Mouse (Mus musculus): ENCODE measurements at regions not wholly inside any gene's neighbourhood (a gene's known extent, or its start where the extent isn't known, plus 50 kb on each side); places are given as distances from the start of the nearest gene placed in this dataset.

DNA sequence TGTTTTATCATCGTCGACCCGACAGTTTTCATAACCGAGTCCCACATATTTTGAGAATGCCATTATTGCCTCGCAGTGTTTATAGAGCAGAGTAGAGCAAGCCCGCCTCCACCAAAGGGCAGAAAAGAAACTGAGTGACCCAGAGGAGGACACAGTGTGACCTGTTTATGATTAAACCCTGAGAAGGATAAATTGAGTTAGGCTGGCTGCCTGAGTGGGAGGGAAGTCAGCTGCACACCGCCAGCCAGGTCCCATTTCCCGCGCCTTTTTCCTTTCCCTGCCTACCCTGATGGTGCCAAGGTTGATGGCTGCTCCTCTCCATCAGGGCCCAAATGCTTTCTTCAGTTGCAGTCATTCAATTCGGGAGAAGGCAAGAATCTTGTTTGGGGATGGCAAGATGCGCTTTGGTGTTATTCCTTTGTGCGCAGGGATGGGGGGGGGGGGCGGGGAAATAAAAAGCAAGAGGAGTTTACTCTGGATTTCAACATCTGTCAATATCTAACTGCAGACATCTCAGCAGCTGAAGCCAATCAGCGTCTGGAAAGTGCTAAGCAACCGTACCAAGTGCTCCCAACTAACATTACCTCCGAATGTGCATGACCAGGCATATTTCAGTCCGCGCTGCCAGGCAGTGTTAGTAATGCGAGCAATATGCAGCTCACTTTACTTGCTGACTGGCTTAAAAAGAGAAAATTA is 80.6 kb upstream of the Efna5 start:
- no peak overlapping the region for H3K9ac ChIP-seq (replicated peaks; ENCODE audit: low read depth)
- TF ChIP-seq CTCF (IDR thresholded peaks at IDR 0.05) (no peak), EP300 (IDR thresholded peaks at IDR 0.05) (no peak)
- peak; percentile 31 for DNase-seq (ENCODE audit: low spot score)
- no peaks in the 10 kb centered on the region for H3K9me3 ChIP-seq (ENCODE audit: low read length)
- 60% methylated on average over 19 of the region's 19 CpGs for WGBS
- H3K27ac ChIP-seq (ENCODE audit: low read length): no peak overlapping the region
- no peaks in the 10 kb centered on the region for H3K36me3 ChIP-seq (ENCODE audit: insufficient read depth, low read length)
- H3K27me3 ChIP-seq (replicated peaks; ENCODE audit: insufficient read depth, low read length): no peaks in the 10 kb centered on the region
- H3K4me1 ChIP-seq (ENCODE audit: insufficient read depth, low read depth, low read length): no peaks in the 10 kb centered on the region
- ATAC-seq: peak; percentile 33; the same call in 1 of the 2 replicates
- peak overlapping the region; percentile 6; the same call in 1 of the 2 replicates for H3K4me2 ChIP-seq (replicated peaks; ENCODE audit: low read depth, low read length)
- H3K4me3 ChIP-seq (ENCODE audit: low read depth, low read length): no peak overlapping the region

DNA sequence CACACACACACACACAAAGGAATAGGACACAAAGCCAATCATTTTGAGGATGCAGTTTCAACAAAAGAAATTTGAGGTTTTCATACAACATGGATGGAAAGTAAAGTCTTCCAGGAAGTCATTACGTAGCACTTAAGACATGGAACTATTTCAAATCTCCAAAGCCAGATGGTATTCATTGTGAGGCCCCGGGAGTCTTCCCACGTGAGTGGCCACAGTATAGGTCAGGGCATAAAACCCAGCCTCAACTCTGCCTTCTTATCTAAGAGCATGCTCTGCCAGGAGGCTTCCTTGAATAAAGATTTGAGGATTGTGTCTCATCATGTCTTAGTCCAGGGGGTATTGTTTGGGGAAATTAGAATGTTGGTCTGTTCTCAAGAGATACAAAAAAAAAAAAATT is 78.0 kb upstream of the Efna5 start:
- Histone ChIP-seq H3K4me3 (ENCODE audit: low read depth, low read length) (no peak overlapping the region), H3K4me1 (ENCODE audit: insufficient read depth, low read depth, low read length) (no peaks in the 10 kb centered on the region), H3K9ac (replicated peaks; ENCODE audit: low read depth) (no peak overlapping the region), H3K4me2 (replicated peaks; ENCODE audit: low read depth, low read length) (no peak overlapping the region), H3K36me3 (ENCODE audit: insufficient read depth, low read length) (no peaks in the 10 kb centered on the region), H3K27me3 (replicated peaks; ENCODE audit: insufficient read depth, low read length) (no peaks in the 10 kb centered on the region), H3K27ac (ENCODE audit: low read length) (no peak overlapping the region), H3K9me3 (ENCODE audit: low read length) (no peaks in the 10 kb centered on the region)
- WGBS: 58% methylated on average over 3 of the region's 3 CpGs
- no peak for ATAC-seq
- TF ChIP-seq CTCF (IDR thresholded peaks at IDR 0.05): no peak
- no peak for TF ChIP-seq EP300 (IDR thresholded peaks at IDR 0.05)
- DNase-seq (ENCODE audit: low spot score): no peak

DNA sequence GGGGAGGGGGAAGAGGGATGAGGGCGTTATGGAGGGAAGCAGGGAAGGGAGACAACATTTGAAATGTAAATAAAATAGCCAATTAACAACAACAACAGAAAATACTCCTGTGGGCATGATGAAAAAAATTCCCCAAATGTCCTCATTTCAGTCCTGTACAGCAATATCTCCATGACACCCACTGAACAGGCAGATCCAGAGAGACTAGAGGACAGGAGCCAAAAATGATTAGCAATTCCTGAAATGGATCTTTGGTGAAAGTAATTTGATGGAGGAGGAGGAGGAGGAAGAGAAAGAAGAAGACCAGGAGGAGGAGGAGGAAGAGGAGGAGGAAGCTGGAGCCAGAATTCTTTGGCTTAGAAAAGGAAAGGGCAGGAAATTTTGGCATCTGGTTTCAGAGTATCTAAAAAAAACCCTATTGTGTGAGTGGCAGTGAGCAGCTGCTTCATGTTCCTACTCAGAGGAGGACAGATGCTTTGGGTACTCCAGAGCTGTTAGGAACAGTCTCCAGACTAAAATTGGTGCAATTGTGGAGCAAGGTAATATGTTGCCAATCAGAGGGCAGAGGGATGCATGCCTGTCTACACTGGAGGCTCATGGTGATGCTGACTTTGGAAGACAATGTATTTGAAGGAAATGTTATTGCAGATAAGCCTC is 66.5 kb upstream of the Efna5 start:
- Histone ChIP-seq H3K27ac (ENCODE audit: low read length) (no peak overlapping the region), H3K9ac (replicated peaks; ENCODE audit: low read depth) (no peak overlapping the region), H3K4me3 (ENCODE audit: low read depth, low read length) (no peak overlapping the region), H3K36me3 (ENCODE audit: insufficient read depth, low read length) (no peaks in the 10 kb centered on the region), H3K4me2 (replicated peaks; ENCODE audit: low read depth, low read length) (no peak overlapping the region), H3K4me1 (ENCODE audit: insufficient read depth, low read depth, low read length) (no peaks in the 10 kb centered on the region), H3K9me3 (ENCODE audit: low read length) (no peaks in the 10 kb centered on the region), H3K27me3 (replicated peaks; ENCODE audit: insufficient read depth, low read length) (no peaks in the 10 kb centered on the region)
- peak; percentile 31 for DNase-seq (ENCODE audit: low spot score)
- 67% methylated on average over 1 of the region's 1 CpGs for WGBS
- ATAC-seq: no peak
- TF ChIP-seq EP300 (IDR thresholded peaks at IDR 0.05) (no peak), CTCF (IDR thresholded peaks at IDR 0.05) (no peak)

DNA sequence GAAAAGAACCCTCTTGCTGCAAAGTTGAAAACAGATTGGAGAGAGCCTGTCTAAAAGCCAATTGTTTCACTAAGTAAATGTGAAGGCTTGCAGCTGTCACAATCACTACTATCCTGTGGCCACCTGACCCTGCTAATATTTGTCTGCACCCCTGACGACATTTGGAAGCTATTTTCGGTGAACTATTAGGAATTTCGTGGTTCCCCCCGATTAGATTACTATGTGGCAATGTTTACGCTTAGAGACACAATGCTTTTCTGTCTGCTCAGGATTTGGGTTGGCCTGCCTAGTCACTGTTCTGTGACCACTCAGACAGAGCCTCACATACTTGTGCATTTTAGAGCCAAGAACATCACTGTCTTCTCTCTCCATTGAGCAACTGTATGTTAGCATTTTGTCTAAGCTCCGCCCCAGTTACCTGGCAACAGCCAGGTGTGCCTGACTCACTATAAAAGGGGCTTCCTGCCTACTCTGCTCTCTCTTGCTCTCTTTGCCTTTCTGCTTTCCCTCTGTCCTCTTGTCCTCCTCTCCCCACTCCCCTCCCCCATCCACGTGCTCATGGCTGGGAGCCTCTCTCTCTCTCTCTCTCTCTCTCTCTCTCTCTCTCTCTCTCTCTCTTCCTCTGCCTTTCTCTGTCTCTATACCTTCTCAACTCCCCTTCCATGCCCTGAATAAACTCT is 59.6 kb upstream of the Efna5 start:
- 29% methylated on average over 7 of the region's 7 CpGs for WGBS
- H3K27ac ChIP-seq (ENCODE audit: low read length): no peak overlapping the region
- no peak overlapping the region for H3K4me2 ChIP-seq (replicated peaks; ENCODE audit: low read depth, low read length)
- H3K9ac ChIP-seq (replicated peaks; ENCODE audit: low read depth): no peak overlapping the region
- peak; percentile 88 for DNase-seq (ENCODE audit: low spot score)
- no peaks in the 10 kb centered on the region for H3K9me3 ChIP-seq (ENCODE audit: low read length)
- no peaks in the 10 kb centered on the region for H3K36me3 ChIP-seq (ENCODE audit: insufficient read depth, low read length)
- ATAC-seq: peak; percentile 93
- no peak for TF ChIP-seq CTCF (IDR thresholded peaks at IDR 0.05)
- TF ChIP-seq EP300 (IDR thresholded peaks at IDR 0.05): peak; percentile 72
- no peaks in the 10 kb centered on the region for H3K27me3 ChIP-seq (replicated peaks; ENCODE audit: insufficient read depth, low read length)
- H3K4me3 ChIP-seq (ENCODE audit: low read depth, low read length): no peak overlapping the region
- no peaks in the 10 kb centered on the region; the same call in 1 of the 2 replicates for H3K4me1 ChIP-seq (ENCODE audit: insufficient read depth, low read depth, low read length)

DNA sequence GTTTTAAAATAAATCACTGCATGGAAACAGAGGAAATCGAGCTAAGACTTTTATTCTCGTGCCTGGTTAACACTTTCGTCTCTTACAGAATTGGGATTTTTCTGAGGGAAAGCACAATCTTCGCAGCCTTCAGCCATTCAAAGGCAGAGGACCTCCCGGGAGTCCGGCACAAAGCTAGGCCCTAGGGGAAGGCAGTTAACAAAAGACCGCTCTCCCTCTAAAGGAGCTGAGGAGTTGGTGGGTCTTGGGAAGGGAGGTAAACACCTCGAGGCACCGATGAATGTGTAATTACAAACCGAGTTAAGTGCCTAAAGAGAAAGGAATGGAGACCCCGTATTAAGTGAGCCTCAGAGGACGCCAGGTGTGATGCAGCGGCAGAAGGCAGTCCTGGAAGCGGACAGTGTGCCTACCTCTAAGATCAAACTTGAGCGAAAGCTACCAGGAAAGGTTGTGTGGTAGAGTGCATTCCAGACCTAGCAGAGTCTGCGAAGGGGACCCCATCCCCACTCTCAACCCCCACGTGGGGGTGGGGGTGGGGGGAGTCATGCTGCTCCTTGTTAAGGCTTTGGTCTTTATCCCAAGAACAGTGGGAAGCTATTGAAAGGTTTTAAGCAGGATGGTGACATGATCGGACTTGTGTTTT is 58.9 kb upstream of the Efna5 start:
- no peak overlapping the region for H3K27ac ChIP-seq (ENCODE audit: low read length)
- no peaks in the 10 kb centered on the region for H3K9me3 ChIP-seq (ENCODE audit: low read length)
- ATAC-seq (no peak), DNase-seq (ENCODE audit: low spot score) (no peak)
- no peaks in the 10 kb centered on the region for H3K36me3 ChIP-seq (ENCODE audit: insufficient read depth, low read length)
- 0 out of 2 replicates have a peak overlapping the region, but pooled peaks have one; percentile 3 for H3K4me2 ChIP-seq (replicated peaks; ENCODE audit: low read depth, low read length)
- WGBS: 34% methylated on average over 18 of the region's 18 CpGs
- no peak for TF ChIP-seq CTCF (IDR thresholded peaks at IDR 0.05)
- no peak for TF ChIP-seq EP300 (IDR thresholded peaks at IDR 0.05)
- H3K4me1 ChIP-seq (ENCODE audit: insufficient read depth, low read depth, low read length): no peaks in the 10 kb centered on the region; the same call in 1 of the 2 replicates
- no peaks in the 10 kb centered on the region for H3K27me3 ChIP-seq (replicated peaks; ENCODE audit: insufficient read depth, low read length)
- H3K4me3 ChIP-seq (ENCODE audit: low read depth, low read length): no peak overlapping the region
- no peak overlapping the region for H3K9ac ChIP-seq (replicated peaks; ENCODE audit: low read depth)

DNA sequence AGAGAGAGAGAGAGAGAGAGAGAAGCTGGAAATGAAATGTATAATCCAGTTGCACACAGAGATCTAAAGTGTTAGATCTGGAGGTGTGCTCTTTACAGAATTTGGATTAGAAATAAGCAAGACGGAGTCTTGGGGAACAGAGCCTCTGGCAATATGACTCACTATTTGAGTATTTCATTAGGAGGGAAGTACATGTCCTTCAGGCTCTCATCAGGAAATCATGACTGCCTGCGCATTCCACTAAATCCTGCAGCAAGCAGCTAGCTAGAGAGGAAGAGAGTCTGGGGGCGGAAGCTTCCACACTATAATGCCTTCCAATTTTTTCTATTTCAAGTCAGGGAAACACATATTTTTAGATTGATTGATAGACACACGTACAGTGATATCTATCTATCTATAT is 58.1 kb upstream of the Efna5 start:
- no peak overlapping the region for H3K9ac ChIP-seq (replicated peaks; ENCODE audit: low read depth)
- no peaks in the 10 kb centered on the region for H3K36me3 ChIP-seq (ENCODE audit: insufficient read depth, low read length)
- H3K4me3 ChIP-seq (ENCODE audit: low read depth, low read length): no peak overlapping the region
- no peak overlapping the region for H3K27ac ChIP-seq (ENCODE audit: low read length)
- 46% methylated on average over 4 of the region's 4 CpGs for WGBS
- no peaks in the 10 kb centered on the region; the same call in 1 of the 2 replicates for H3K4me1 ChIP-seq (ENCODE audit: insufficient read depth, low read depth, low read length)
- no peaks in the 10 kb centered on the region for H3K27me3 ChIP-seq (replicated peaks; ENCODE audit: insufficient read depth, low read length)
- DNase-seq (ENCODE audit: low spot score) (peak; percentile 75), ATAC-seq (no peak)
- H3K9me3 ChIP-seq (ENCODE audit: low read length): no peaks in the 10 kb centered on the region
- TF ChIP-seq CTCF (IDR thresholded peaks at IDR 0.05) (no peak), EP300 (IDR thresholded peaks at IDR 0.05) (no peak)
- no peak overlapping the region for H3K4me2 ChIP-seq (replicated peaks; ENCODE audit: low read depth, low read length)

Data from lung, postnatal 0 days (tissue).